Mouse (Mus musculus) small intestine, adult 2 months (tissue): Measurements from ENCODE around the gene Gm12569.

Experiments used
- CTCF ChIP-seq: fragments of 200-500 bp; IDR thresholded peaks from 2 replicates; pipeline ENCODE4 v1.5.1; 2012; ENCODE audit warnings: low read depth, mild to moderate bottlenecking, control low read depth, inconsistent platforms, low read length, moderate library complexity, mixed read lengths; ENCODE audit not compliant: insufficient replicate concordance, insufficient read length; ENCODE audit errors: extremely low read depth
- POLR2A ChIP-seq: fragments of 200-500 bp; IDR thresholded peaks from 2 replicates; pipeline ENCODE4 v1.6.1; 2012; ENCODE audit warnings: low read depth, mild to moderate bottlenecking, control low read depth, inconsistent platforms, low read length, moderate library complexity

DNA sequence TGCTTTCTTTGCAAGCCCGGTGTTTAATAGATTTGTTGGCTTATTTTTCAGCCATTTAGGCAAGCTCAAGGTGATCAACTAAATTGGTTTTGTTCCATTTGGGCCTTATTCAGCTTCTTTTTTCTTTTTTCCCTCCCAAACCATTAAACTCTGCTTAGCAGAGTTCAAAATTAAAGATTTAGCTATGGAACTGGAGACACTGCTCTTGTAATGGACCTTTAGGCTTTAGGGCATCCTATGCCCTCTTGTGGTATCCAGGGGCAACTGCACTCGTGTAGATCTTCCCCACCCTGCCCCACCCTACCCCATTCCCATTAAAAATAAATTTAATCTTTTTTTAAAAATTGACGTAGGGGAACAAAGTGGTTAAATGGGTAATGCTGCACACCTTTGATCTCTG lies 45.1 kb downstream of the Gm12569 start:
- TF ChIP-seq CTCF (peak; percentile 70; the same call in 1 of the 2 replicates), POLR2A (no peak)
